Mouse (Mus musculus) monocyte, adult 5-6 weeks (primary cell): ENCODE results near the gene Glce. TPM values are rescaled to one million over a fixed set of nuclear protein-coding genes. Genes with fewer than 3 reads are reported as not detected.

ENCODE experiments used
- ATAC-seq: fragments of 153-309, 156-312 bp; replicated peaks from 2 replicates; pipeline ENCODE4 v1.8.0; 2017; ENCODE audit warnings: mild to moderate bottlenecking; ENCODE audit not compliant: low TSS enrichment, insufficient number of reproducible peaks, severe bottlenecking, poor library complexity, low FRiP score
- total RNA-seq: library from RNA; stranded (forward); fragments of 200-1000, 200-491, 200-594 nt; gene quantifications from 3 replicates; pipeline ENCODE4 v1.2.3, GENCODE M21; 2017

Gene Glce
- total RNA-seq, 1 experiment from 2014 or later = 9.7 TPM

GRCm38 (mm10) chr9:62050801-62051200, 71.7 kb downstream of the Glce start:
- ATAC-seq = no peak

- no peak for ATAC-seq
Measured at GRCm38 (mm10) chr9:62049166-62049565, 73.3 kb downstream of the Glce start.

DNA sequence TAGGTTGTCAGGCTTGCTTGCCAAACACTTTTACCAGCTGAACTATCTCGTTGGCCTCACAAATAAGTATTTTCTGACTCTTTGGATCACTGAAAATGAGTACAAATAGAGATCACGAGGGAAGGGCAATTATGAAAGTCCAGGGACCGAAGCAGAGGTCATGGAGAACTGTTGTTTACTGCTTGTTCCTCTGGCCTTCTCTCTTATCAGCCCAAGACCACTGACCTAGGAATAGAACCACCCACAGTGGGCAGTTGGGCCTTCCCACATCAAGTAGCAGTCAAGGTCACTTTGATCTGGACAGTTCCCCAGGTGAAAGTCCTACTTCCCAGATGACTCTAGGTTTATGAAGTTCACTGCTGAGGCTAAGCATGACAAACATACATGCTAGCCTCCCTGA, 80.3 kb downstream of the Glce start:
- no peak for ATAC-seq

DNA sequence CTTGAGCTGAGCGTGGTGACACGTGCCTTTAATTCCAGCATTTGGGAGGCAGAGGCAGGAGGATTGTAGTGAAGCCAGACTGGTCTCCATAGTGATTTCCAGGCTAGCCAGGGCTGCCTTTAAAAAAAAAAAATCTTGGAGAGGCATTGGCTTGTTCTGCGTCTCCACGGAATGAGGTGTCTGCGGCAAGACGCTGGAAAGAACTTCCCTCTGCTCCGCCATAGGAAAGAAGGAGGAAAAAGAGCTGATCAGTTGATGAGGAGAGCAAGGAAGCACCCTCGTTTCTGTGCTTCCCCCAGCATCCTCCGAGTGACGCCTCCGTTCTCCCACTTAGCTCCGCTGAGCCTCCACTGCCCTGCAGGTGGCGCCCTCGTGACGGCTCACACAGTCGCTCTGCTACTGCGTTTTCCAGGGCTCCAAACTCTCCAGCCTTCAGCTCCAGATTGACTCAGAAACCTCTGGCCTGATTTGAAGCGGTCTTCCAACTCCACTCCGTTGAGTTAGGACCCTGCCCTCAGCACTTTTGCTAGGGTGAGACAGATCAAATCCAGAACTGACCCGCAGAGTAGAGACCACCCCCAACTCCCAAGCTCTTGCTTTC, 82.3 kb downstream of the Glce start:
- ATAC-seq = peak; percentile 84

DNA sequence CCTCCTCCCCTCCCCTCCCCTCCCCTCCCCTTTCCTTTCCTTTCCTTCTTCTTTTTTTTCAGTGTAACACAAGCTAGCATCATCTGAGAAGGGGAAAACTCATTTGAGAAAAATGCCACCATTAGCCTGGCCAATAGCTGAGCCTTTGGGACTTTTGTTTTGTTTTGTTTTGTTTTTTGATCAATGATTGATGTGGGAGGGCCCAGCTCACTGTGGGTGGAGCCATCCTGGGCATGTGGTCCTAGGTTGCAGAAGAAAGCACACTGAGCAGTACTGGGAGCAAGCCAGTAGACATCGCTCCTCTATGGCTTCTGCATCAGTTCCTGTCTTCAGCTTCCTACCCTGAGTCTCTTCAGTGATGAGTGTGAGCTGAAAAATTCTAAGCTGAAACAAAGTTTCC, 86.6 kb downstream of the Glce start:
- ATAC-seq = no peak

GRCm38 (mm10) chr9:62032206-62032605, 90.2 kb downstream of the Glce start:
- no peak for ATAC-seq

- no peak for ATAC-seq
Measured at GRCm38 (mm10) chr9:62028072-62028471, 94.4 kb downstream of the Glce start.

DNA sequence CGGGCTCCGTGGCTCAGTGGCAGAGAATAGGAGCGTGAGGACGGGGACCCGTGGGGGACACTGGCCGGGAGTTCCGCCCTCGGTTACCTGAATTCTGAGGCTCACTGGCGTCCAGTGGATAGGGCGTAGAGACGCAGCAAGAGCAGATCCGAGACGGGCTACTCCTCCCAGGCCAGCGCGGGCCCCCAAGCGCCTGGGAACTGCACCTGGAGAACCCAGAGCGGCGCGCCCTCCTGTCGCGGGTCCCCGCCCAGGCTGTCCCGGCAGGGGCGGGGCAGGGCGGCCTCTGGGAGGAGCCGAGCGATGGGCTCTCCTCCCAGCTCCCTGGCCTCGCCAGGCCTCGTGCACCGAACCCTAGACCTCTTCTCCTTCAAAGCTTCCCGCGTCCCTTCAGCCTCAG, 95.9 kb downstream of the Glce start, which contains the start of gene Paqr5:
Paqr5 (minus strand) TSS at position 257 of the 400 bp plus-strand sequence.
- ATAC-seq = no peak

- ATAC-seq = no peak
Measured at GRCm38 (mm10) chr9:62025056-62025455, 97.4 kb downstream of the Glce start.

- ATAC-seq = no peak
Measured at GRCm38 (mm10) chr9:62023879-62024278, 98.6 kb downstream of the Glce start.

GRCm38 (mm10) chr9:62022961-62023680, 99.3 kb downstream of the Glce start:
- no peak for ATAC-seq

- no peak for ATAC-seq
Measured at GRCm38 (mm10) chr9:62021583-62022120, 100.8 kb downstream of the Glce start.

DNA sequence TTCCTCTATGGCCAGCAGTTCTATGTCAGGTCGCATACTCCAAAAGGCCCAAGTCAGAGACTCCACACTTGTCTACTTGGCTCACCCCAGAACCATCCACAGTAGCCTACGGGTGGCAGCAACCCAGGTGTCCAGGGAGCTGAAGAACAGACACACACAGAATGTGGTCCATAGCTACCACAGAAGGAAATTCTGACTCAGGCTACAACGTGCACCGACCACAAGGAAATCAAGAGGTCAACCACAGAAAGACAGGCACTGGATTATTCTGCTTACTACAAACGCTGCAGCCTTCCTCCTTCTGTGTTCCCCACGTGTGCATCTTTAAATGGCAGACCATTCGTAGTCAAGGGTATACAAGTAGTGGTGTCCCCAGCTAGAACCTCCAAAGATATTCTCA, 102.2 kb downstream of the Glce start:
- ATAC-seq = no peak

- no peak for ATAC-seq
Measured at GRCm38 (mm10) chr9:62018229-62019093, 104.0 kb downstream of the Glce start.

- no peak for ATAC-seq
Measured at GRCm38 (mm10) chr9:62017329-62017728, 105.1 kb downstream of the Glce start.

GRCm38 (mm10) chr9:62015504-62015903, 107.0 kb downstream of the Glce start:
- ATAC-seq = no peak

- ATAC-seq = no peak
Measured at GRCm38 (mm10) chr9:62013316-62014097, 108.9 kb downstream of the Glce start.

- no peak for ATAC-seq
Measured at GRCm38 (mm10) chr9:62008360-62008759, 114.1 kb downstream of the Glce start.
